Mouse (Mus musculus) brain, embryonic 14.5 days (tissue): ENCODE data around the gene Ppp1r37.

ENCODE experiments used
- CTCF ChIP-seq: fragments of 200-500 bp; IDR thresholded peaks from 2 replicates; pipeline ENCODE4 v1.5.1; 2012; ENCODE audit warnings: inconsistent platforms, mild to moderate bottlenecking, moderate library complexity, borderline replicate concordance; ENCODE audit not compliant: insufficient read depth, insufficient read length; ENCODE audit errors: extremely low read depth
- POLR2A ChIP-seq: fragments of 200-500 bp; IDR thresholded peaks from 2 replicates; pipeline ENCODE4 v1.6.1; 2012; ENCODE audit warnings: mild to moderate bottlenecking, inconsistent platforms, borderline replicate concordance; ENCODE audit not compliant: poor library complexity, insufficient read depth, insufficient read length, severe bottlenecking; ENCODE audit errors: extremely low read depth

- no peak for TF ChIP-seq CTCF
- TF ChIP-seq POLR2A, result no peak
These were observed 23.4 kb upstream of the Ppp1r37 start for GRCm38 (mm10) chr7:19586269-19586668.
